Mouse (Mus musculus) liver, embryonic 14.5 days (tissue): Measurements from ENCODE around the gene Acot7. TPM values are rescaled to one million over a fixed set of nuclear protein-coding genes. Genes with fewer than 3 reads are reported as not detected.

Experiments used
- ATAC-seq: fragments of 200-750 bp; cut with Nextera tagmentation; 2 replicates; pipeline ENCODE4 v1.8.0; 2017; ENCODE audit warnings: moderate number of reproducible peaks, mild to moderate bottlenecking, moderate library complexity; ENCODE audit not compliant: insufficient read depth
- DNase-seq, 3 experiments: peaks; one replicate each; pipeline ENCODE4 v3.0.0-alpha.2; 2012 to 2013; ENCODE audit warnings: low read depth in 3 of 3, low spot score in 3 of 3
- H3K27ac ChIP-seq: fragments of 300-500 bp; sonication (generic); 2 replicates; pipeline ENCODE4 v1.5.1; 2014; ENCODE audit warnings: moderate library complexity, mild to moderate bottlenecking, control low read depth, inconsistent platforms
- H3K27me3 ChIP-seq: fragments of 300-500 bp; sonication (generic); 2 replicates; pipeline ENCODE4 v1.6.1; 2014; ENCODE audit warnings: mild to moderate bottlenecking, low read length, moderate library complexity; ENCODE audit not compliant: control insufficient read depth, insufficient read depth
- H3K36me3 ChIP-seq: fragments of 300-500 bp; sonication (generic); replicated peaks from 2 replicates; pipeline ENCODE4 v1.6.1; 2014; ENCODE audit warnings: low read depth; ENCODE audit not compliant: control insufficient read depth, insufficient read depth
- H3K4me1 ChIP-seq, 2 experiments: fragments of 200-500 bp in 1 of 2; fragments of 300-500 bp in 1 of 2; sonication (generic) in 1 of 2; replicated peaks; 2 replicates each; pipeline ENCODE4 v1.6.1; 2012 to 2014; ENCODE audit warnings: antibody characterized with exemption in 1 of 2, inconsistent platforms in 1 of 2, low read length in 1 of 2; ENCODE audit not compliant: control insufficient read depth in 2 of 2, insufficient read depth in 2 of 2
- H3K4me2 ChIP-seq: fragments of 300-500 bp; sonication (generic); 2 replicates; pipeline ENCODE4 v1.6.1; 2014; ENCODE audit warnings: low read depth, mild to moderate bottlenecking, control low read depth, moderate library complexity
- H3K4me3 ChIP-seq, 2 experiments: fragments of 200-500 bp in 1 of 2; fragments of 300-500 bp in 1 of 2; sonication (generic) in 1 of 2; 2 replicates each; pipeline ENCODE4 v1.5.1; 2012 to 2014; ENCODE audit warnings: low read depth in 2 of 2, low read length in 2 of 2, mild to moderate bottlenecking in 2 of 2, control low read depth in 1 of 2, inconsistent platforms in 1 of 2, moderate library complexity in 1 of 2; ENCODE audit not compliant: insufficient read depth in 1 of 2
- H3K9ac ChIP-seq: fragments of 300-500 bp; sonication (generic); replicated peaks from 2 replicates; pipeline ENCODE4 v1.6.1; 2014; ENCODE audit warnings: mild to moderate bottlenecking, control low read depth, moderate library complexity
- H3K9me3 ChIP-seq: fragments of 300-500 bp; sonication (generic); 2 replicates; pipeline ENCODE4 v1.6.1; 2016; ENCODE audit warnings: low read length, mixed read lengths; ENCODE audit not compliant: control insufficient read depth
- CTCF ChIP-seq: IDR thresholded peaks from 2 replicates; pipeline ENCODE4 v1.5.1; 2016; ENCODE audit warnings: antibody characterized with exemption, low read depth, control low read depth
- EP300 ChIP-seq: IDR thresholded peaks from 2 replicates; pipeline ENCODE4 v1.6.1; 2016; ENCODE audit warnings: antibody characterized with exemption, low read depth
- WGBS: fragments of 180-500 bp; shearing (Covaris S2); extraction: QIAGEN DNeasy Blood & Tissue Kit; methylation state at CpG from one replicate; pipeline ENCODE4 v1.1.7; 2014; ENCODE audit not compliant: insufficient replicate concordance; 5-methylcytosine and 5-hydroxymethylcytosine counted together
- polyA plus RNA-seq, 2 experiments: library from polyadenylated mRNA; depleted of rRNA in 1 of 2; stranded (reverse) in 1 of 2; unstranded in 1 of 2; fragments of >200 nt; fragmentation: Nextera tagmentation in 1 of 2; extraction: Ambion mirVana in 1 of 2; gene quantifications; 2 replicates each; pipeline versions ENCODE4 v1.2.1 to v1.2.3; 2012 to 2014

The Acot7 gene
- polyA plus RNA-seq, 2 experiments: 12.5 to 13.0 TPM

DNA sequence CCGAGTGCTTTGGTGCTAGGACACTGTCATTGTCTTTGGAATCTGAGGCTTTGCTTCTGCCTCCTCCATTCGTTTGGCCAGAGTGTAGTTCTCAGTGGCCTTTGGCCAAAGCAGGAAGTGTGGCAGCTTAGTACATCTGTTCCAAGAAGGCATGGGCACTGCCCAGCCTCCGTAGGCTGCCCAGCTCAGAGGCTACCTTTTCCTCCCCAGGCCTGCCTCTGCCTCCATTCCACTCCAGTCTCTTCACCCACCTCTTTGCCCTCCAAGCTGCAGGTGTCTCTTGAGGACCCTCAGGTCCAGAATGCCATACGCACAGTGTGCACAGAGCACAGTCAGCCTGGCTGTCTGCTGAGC, 86.2 kb downstream of the Acot7 start:
- H3K36me3 ChIP-seq: no peaks in the 10 kb centered on the region
- 51% methylated on average over 4 of the region's 4 CpGs for WGBS
- H3K9me3 ChIP-seq: no peaks in the 10 kb centered on the region
- DNase-seq (no peak), ATAC-seq (peak; percentile 4; the same call in 1 of the 2 replicates)
- H3K9ac ChIP-seq: peak overlapping the region; percentile 33; the same call in 1 of the 2 replicates
- peak overlapping the region; percentile 50 for H3K4me2 ChIP-seq
- no peaks in the 10 kb centered on the region for H3K27me3 ChIP-seq
- no peak overlapping the region for H3K4me3 ChIP-seq
- TF ChIP-seq CTCF: no peak
- no peak for TF ChIP-seq EP300
- H3K4me1 ChIP-seq: peaks cover 14 to 18% of the 10 kb centered on the region in 2 experiments
- peak overlapping the region; percentile 49 for H3K27ac ChIP-seq

DNA sequence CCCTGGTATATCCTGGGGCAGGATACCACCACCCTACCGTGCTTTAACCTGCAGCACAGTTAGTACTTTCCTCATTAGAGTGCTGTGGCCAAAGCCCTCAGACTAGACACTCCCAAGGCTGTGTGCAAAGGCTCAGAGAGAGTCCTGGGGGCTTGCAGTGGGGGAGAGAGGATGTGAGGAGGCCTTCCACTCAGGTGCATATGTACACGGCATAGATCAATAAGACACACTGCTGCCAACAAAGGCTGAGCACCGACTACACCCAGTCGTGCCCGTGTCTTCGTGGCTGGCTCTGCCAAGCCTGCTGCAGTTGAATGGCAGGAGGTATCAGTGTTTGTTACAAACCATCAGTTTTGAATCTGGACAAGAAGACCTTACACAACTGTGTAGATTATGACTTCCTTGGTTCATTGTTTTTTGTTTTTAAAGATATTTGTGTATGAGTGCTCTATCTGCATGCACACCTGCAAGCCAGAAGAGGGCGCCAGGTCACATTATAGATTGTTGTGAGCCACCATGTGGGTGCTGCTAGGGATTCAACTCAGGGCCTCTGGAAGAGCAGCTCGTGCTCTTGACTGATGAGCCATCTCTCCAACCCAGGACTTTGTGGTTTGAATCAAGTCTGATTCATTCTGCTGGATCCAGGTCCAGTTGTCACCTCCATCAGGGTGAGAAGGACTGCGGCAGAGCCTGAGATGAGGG, 87.1 kb downstream of the Acot7 start:
- ATAC-seq: no peak
- H3K4me2 ChIP-seq: no peak overlapping the region
- no peak overlapping the region for H3K4me3 ChIP-seq
- H3K9ac ChIP-seq: no peak overlapping the region
- no peaks in the 10 kb centered on the region for H3K36me3 ChIP-seq
- H3K9me3 ChIP-seq: no peaks in the 10 kb centered on the region
- WGBS: 83% methylated on average over 9 of the region's 9 CpGs
- H3K4me1 ChIP-seq: peaks cover 14 to 18% of the 10 kb centered on the region in 2 experiments
- TF ChIP-seq CTCF (peak; percentile 58), EP300 (no peak)
- no peak for DNase-seq
- H3K27ac ChIP-seq: no peak overlapping the region
- H3K27me3 ChIP-seq: no peaks in the 10 kb centered on the region

DNA sequence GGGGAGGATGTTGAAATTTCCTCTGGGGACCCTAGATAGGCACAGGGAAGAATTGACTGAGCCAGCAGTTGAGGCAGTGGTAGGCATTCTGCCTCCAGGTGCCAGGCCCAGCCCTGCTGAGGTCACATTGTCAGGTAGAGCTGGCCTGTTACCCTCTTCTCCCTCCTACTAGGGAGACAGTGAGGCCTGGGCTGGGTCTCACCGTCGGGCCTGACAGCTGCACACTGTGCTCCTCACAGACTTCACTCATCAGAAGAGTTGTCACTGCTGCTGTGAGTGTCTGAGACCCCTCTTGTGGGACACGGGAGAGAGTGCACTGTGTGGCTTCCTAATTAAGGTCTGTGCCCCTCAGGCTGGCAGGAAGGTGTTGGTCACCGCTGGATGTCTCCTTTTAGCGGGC, 87.9 kb downstream of the Acot7 start:
- WGBS: 77% methylated on average over 5 of the region's 5 CpGs
- no peak for ATAC-seq

DNA sequence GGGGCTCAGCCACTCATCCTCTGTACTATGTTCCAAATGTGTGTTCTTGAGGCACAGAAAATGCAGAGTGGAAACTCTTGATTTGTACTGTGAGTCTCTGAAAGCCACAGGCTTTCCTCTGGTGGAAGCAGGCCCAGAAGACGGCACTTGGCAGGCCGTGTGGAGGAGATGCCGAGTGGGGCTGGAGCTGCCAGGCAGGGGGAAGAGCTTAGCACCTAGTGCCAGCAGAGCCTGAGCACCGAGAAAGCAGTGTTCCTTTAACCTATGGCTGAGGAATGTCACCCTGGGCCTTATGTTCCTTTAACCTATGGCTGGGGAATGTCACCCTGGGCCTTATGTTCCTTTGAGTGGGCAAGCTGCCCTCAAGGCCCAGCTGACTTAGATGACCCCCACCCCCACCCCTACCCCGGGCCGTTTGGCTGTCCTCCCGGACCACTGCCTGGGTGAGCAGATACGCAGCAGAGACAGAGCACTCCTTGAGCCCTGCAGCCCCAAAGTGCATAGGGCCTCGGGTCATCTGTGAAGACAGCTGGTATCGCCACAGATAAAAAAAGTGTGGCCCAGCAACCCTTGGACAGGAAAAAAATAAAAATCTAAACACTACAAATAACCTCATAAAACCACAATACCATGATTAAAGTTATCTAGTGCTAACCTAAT, 88.4 kb downstream of the Acot7 start:
- WGBS: 60% methylated on average over 10 of the region's 10 CpGs
- Histone ChIP-seq H3K36me3 (no peaks in the 10 kb centered on the region), H3K27ac (no peak overlapping the region), H3K4me3 (no peak overlapping the region), H3K4me1 (peaks cover 14 to 18% of the 10 kb centered on the region in 2 experiments), H3K27me3 (no peaks in the 10 kb centered on the region), H3K9me3 (no peaks in the 10 kb centered on the region), H3K9ac (no peak overlapping the region), H3K4me2 (no peak overlapping the region)
- DNase-seq (no peak), ATAC-seq (no peak)
- TF ChIP-seq CTCF (no peak), EP300 (no peak)

More for the DNA sequence above, 87.9 kb downstream of the Acot7 start:
- no peak overlapping the region for H3K4me2 ChIP-seq
- no peak overlapping the region for H3K27ac ChIP-seq
- H3K9me3 ChIP-seq: no peaks in the 10 kb centered on the region
- H3K27me3 ChIP-seq: no peaks in the 10 kb centered on the region
- TF ChIP-seq CTCF (no peak), EP300 (no peak)
- DNase-seq: no peak
- no peak overlapping the region for H3K9ac ChIP-seq
- peaks cover 14 to 18% of the 10 kb centered on the region in 2 experiments for H3K4me1 ChIP-seq
- H3K36me3 ChIP-seq: no peaks in the 10 kb centered on the region
- H3K4me3 ChIP-seq: no peak overlapping the region

DNA sequence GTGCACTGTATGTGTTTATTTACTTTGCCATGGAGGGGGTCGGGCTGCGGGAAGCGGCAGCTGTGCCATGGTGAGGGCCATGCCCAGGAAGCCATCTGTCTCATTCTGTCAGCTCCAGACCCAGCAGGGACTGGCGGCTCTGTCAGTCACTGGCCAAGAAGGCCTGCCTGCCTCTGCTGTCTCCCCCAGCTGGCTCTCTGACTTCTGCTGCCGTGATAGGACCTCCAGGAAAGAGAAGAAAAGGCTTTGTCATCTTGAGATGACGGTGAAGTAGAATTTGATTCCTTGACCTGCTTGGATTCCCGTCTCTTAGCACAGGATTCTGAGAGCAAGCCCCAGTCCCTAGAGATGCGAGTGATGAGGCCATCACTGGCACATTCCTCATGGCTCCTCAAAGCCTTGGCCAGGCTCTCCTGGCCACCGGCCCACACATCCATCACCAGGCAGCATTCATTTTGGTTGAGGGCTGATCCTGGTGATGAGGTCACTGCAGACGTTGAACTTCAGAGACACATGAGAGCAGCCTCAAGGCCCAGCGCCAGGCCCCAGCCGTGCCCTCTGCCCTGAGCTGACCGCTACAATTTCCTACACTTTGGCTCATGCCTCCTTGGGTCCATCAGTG, 89.9 kb downstream of the Acot7 start:
- Histone ChIP-seq H3K4me2 (no peak overlapping the region), H3K36me3 (no peaks in the 10 kb centered on the region), H3K9me3 (no peaks in the 10 kb centered on the region), H3K9ac (no peak overlapping the region), H3K27ac (no peak overlapping the region), H3K4me3 (no peak overlapping the region), H3K27me3 (peaks cover under 1% of the 10 kb centered on the region), H3K4me1 (peaks cover 13 to 14% of the 10 kb centered on the region in 2 experiments)
- DNase-seq (no peak), ATAC-seq (no peak)
- TF ChIP-seq CTCF: no peak
- TF ChIP-seq EP300: no peak
- WGBS: 62% methylated on average over 13 of the region's 13 CpGs
